Mouse (Mus musculus): ENCODE data around the gene Kif27.

Gene Kif27

DNA sequence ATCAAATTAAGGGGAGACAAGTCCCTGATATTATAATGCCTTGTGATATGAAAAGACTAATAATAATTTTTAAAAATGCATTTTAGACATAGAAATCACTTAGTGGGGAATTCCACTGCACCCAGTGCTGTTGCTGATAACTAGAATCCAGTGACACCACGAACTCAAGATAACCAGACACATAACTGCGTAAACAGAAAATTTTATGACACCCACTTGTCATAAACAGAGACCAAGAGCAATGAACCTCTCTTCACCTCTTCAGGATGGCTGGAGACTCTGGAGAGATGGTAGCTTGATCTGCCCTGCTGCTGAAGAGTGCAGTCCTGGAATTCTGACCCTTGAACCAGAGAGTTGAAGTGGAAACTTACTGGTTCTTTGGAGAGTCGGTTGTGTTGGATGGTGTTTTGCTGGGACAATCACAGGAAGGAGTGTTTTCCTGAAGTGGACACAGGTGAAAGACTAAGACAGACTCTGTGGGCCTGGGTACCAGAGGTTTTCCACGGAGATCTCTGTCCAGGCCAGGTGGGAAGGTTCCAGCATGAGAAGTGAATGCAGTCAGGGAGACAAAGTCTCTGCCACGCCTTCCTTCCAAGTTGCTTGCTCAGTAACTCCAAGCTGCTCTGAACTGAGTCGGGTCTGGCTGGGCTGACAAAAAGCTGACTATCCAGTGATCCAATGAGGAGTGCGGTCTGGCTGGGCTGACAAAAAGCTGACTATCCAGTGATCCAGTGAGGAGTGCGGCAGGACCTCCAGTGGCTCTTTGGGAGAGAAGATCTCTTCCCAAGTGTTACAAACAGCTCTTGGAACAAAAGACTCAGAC is 5.6 kb upstream of the Kif27 start:
- DNase-seq (ENCODE audit: extremely low spot score) = no peak

GRCm38 (mm10) chr13:58359304-58359653 is 357 bp upstream of the Kif27 start:
- no peak for DNase-seq (ENCODE audit: extremely low spot score)

DNA sequence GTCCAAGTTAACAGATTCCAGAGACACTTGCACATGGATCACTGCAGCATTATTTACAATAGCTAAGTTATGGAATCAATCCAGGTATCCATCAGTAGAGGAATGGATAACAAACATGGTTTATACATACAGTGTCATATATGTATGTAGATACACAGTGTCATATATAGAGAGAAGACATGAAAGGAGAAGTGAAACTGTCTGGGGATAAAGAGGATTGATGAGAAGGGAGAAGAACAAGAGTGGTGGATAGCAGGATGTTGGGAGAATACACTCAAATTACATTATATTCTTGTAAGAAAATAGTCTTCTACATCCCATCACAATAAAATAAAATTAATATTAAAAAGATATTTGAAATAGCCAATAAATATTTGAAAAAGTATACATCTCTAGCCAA is 5.9 kb downstream of the Kif27 start:
- no peak for DNase-seq (ENCODE audit: extremely low spot score)

GRCm38 (mm10) chr13:58350606-58351005 is 8.3 kb downstream of the Kif27 start:
- no peak for DNase-seq (ENCODE audit: extremely low spot score)

DNA sequence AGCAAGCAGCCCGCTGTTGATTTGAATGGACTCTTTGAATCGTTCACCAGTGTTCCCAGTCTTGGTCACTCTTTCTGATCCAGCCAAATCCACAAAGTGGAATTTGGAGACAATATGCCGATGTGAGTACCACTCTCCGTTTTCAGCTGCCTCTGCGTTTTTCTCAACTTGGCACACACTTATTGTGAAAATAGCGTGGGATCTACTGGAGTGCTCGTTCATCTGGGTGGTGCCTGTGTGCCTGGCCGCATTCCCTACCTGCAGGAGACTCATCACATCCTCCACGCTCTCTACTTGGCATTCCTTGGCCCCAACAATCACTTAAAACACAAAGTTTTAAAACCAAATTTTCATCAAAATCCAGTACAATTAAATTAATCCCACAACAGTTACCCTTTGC is 14.4 kb downstream of the Kif27 start:
- no peak for DNase-seq (ENCODE audit: extremely low spot score)

DNA sequence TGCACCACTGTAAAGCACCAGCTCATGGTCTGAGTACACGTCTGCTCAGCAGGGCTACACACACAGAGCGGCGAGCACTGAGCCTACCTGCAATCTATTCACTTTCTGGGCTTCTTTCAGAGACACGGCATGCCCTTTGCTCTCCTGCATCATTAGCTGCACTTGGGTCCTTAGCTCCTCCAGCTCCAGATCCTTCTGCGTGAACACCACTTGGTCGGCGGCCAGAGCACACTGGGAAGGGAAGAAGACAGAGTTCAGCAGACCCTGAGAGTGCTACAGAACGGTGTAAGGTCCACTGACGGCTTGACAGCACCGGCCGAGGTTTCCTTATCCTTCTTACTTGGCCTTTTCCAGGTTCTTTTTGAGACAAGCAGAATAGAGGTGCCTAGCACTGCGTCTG is 21.5 kb downstream of the Kif27 start:
- no peak for DNase-seq (ENCODE audit: extremely low spot score)

DNA sequence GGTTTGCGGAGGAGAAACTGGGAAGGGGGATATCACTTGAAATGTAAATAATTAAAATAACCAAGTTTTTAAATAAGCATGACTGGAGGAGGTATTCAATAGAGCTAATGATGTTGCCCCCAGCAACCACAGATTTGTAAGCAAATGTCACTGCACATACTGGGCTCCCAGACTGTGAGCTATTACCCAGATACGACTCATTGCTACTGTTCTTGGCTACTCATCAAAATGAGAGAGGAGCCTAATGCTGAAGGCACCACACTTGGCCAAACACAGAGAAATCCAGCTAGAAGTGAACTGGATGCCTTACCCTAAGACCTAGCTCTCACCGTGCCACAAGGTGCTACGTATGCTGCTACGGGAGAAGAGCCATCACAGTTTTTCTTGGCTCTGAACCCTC is 24.8 kb downstream of the Kif27 start:
- no peak for DNase-seq (ENCODE audit: extremely low spot score)

DNA sequence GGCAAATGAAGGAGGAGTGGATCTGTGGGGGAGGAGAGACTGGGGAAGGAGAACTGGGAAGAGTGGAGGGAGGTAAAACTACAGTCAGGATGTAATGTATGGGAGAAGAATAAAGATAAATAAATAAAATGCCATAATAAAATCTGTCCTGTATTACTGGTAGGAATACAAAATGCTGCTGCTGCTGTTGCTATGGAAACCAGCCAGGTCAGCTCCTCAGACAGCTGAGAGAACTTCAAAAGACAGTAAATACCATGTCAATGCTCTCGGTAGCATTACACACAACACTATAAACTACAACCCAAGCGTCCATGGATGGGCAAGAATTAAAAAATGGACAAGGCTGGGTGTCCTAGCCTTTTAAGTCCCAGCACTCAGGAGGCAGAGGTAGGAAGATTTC is 41.2 kb downstream of the Kif27 start:
- DNase-seq (ENCODE audit: extremely low spot score) = no peak

GRCm38 (mm10) chr13:58314991-58315390 is 43.9 kb downstream of the Kif27 start:
- no peak for DNase-seq (ENCODE audit: extremely low spot score)

GRCm38 (mm10) chr13:58313758-58314157 is 45.2 kb downstream of the Kif27 start:
- no peak for DNase-seq (ENCODE audit: extremely low spot score)

DNA sequence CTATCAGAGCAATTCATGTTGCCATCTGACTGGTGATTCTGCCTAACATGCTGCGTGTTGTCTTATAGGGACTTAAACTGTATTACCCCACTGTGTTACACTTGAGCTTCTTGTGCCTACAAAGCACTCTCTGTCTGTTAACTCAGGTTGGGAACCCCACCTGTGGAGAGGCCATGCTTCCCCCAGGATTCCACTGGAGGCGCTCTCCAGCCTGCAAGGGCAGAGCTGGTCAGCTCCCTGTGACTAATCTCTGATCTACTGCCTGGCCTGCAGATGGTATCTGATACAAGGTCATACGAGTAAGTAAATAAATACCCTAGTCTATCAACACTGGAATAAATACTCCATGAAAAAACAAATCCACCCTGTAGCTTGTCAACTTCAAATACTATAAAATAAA is 47.6 kb downstream of the Kif27 start:
- DNase-seq (ENCODE audit: extremely low spot score) = no peak

GRCm38 (mm10) chr13:58309499-58309898 is 49.4 kb downstream of the Kif27 start:
- no peak for DNase-seq (ENCODE audit: extremely low spot score)

GRCm38 (mm10) chr13:58307453-58307852 is 51.5 kb downstream of the Kif27 start:
- DNase-seq (ENCODE audit: extremely low spot score) = no peak

DNA sequence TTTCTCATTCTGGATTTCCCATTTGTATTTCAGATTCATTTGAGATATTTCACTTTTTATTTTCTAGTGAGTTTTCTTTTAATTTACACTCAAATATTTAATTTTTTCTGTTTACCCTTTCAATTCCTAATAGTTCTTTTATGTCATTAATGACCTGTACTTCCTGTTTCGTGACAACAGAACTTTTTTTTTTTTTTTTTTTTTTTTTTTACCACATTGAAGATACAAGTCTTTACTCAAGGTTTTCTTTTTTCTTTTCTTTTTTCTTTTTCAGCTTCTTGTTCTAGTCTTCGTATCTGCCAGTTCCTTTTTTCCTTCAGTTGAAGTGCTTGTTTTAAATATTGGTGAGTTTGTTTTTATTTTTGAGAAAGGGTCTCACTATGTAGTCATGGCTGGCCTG is 53.7 kb downstream of the Kif27 start:
- DNase-seq (ENCODE audit: extremely low spot score) = no peak

GRCm38 (mm10) chr13:58302421-58303145 is 56.3 kb downstream of the Kif27 start:
- DNase-seq (ENCODE audit: extremely low spot score) = no peak

DNA sequence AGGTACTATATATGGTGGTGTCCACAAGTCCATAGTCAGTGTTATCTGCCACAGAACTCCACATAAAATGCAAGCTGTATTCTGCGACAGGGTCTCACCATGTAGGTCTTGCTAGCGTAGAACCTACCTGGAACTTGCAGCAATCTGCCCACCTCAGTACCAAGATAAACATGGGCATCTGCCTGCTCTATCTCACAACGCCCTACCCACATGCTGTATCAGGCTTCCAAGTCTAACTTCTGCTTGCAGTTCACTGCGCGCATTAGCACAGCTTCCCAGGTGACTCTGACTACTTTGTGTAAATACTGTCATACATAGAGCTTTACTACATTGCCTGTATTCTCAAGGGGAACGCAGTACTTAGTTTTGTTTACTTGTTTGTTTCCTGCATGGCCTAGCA is 57.0 kb downstream of the Kif27 start:
- DNase-seq (ENCODE audit: extremely low spot score) = no peak

GRCm38 (mm10) chr13:58298756-58299155 is 60.2 kb downstream of the Kif27 start:
- no peak for DNase-seq (ENCODE audit: extremely low spot score)

GRCm38 (mm10) chr13:58295582-58295981 is 63.3 kb downstream of the Kif27 start:
- DNase-seq (ENCODE audit: extremely low spot score) = no peak

DNA sequence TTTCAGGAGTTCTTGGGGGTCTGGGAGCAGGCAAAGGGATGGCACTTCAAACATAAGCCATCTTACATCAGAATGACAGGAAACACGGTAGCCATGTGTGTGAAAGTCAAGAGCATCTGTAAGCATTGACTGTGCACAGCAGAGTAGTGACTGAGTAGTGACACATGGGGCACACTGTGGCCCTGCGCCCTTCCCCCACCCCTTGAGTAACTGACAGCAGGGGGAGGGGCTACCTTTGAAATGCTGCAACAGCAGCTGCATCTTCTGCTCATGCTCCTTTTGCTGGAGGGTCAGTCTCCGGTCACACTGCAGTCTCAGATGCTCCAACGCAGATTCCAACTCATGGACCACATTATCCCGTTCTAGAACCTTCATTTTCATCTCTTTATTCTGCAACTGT is 66.1 kb downstream of the Kif27 start:
- DNase-seq (ENCODE audit: extremely low spot score) = peak; percentile 67

GRCm38 (mm10) chr13:58289308-58289707 is 69.6 kb downstream of the Kif27 start:
- DNase-seq (ENCODE audit: extremely low spot score) = no peak

DNA sequence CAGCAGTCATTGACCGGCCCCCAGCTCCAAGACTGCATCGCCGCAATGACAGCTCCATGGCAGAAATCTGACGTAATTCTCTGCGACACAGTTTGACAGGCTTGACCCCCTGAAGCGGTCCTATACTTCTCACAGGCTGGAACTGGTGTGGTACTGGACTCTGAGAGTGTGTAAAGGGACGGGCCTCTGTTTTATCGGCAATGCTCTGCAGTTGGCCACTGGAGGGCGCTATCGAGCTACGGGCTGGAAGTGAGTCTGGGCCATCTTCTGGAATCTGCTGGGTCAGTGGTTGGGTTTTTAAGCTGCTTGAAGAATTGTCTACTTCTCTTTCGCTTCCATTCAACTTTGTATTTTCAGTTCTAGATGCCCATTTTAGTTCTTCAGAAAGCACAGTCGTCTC is 71.1 kb downstream of the Kif27 start:
- peak; percentile 82 for DNase-seq (ENCODE audit: extremely low spot score)

- DNase-seq (ENCODE audit: extremely low spot score) = no peak
Measured at GRCm38 (mm10) chr13:58283466-58283865, 75.5 kb downstream of the Kif27 start.

GRCm38 (mm10) chr13:58281936-58282335 is 77.0 kb downstream of the Kif27 start:
- no peak for DNase-seq (ENCODE audit: extremely low spot score)

All from embryo, embryonic 9.5 days (tissue).